Mouse (Mus musculus) kidney, adult 9 months (tissue): ENCODE results near the gene Spink4.

ENCODE experiments used
- DNase-seq: peaks from one replicate; pipeline ENCODE4 v3.0.0; 2022

Spink4 gene

GRCm38 (mm10) chr4:40969781-40970591, 50.1 kb downstream of the Spink4 start:
- DNase-seq = peak; percentile 50

GRCm38 (mm10) chr4:40970592-40970841, 50.7 kb downstream of the Spink4 start:
- no peak for DNase-seq

GRCm38 (mm10) chr4:40970842-40971701, 51.2 kb downstream of the Spink4 start, which contains the start of gene Nfx1:
Gene Nfx1, plus strand, starts transcription at chr4:40970906.
- DNase-seq = peak; percentile 96

GRCm38 (mm10) chr4:40971744-40972143, 51.9 kb downstream of the Spink4 start:
- peak; percentile 31 for DNase-seq

GRCm38 (mm10) chr4:40974011-40974410, 54.2 kb downstream of the Spink4 start:
- DNase-seq = no peak

- DNase-seq = peak; percentile 26
Observed at GRCm38 (mm10) chr4:40975678-40976077, 55.8 kb downstream of the Spink4 start.

GRCm38 (mm10) chr4:40976651-40977050, 56.8 kb downstream of the Spink4 start:
- no peak for DNase-seq

GRCm38 (mm10) chr4:40979430-40979829, 59.6 kb downstream of the Spink4 start:
- DNase-seq = no peak
